Mouse (Mus musculus): Measurements from ENCODE around the gene Mtx3. TPM values are rescaled to one million over a fixed set of nuclear protein-coding genes. Genes with fewer than 3 reads are reported as not detected.

Mtx3 gene
- total and polyA plus RNA-seq, 3 experiments: 7.6 to 10.0 TPM; not detected in 1

GRCm38 (mm10) chr13:92905944-92906343, 61.4 kb downstream of the Mtx3 start:
- no peaks in the 10 kb centered on the region for H3K4me1 ChIP-seq (ENCODE audit: control insufficient read depth in 1 of 2, insufficient read depth in 2 of 2, low read length in 2 of 2)
- no peaks in the 10 kb centered on the region for H3K9me3 ChIP-seq (replicated peaks; ENCODE audit: insufficient read depth, low read length)
- H3K4me3 ChIP-seq (ENCODE audit: control insufficient read depth in 1 of 2, insufficient read depth in 1 of 2, low read depth in 2 of 2, low read length in 2 of 2): no peak overlapping the region
- no peak overlapping the region for H3K9ac ChIP-seq (ENCODE audit: control insufficient read depth, low read depth, low read length, poor library complexity, severe bottlenecking)
- DNase-seq (ENCODE audit: low read depth, low spot score): no peak
- H3K36me3 ChIP-seq (ENCODE audit: control insufficient read depth in 1 of 2, insufficient read depth in 2 of 2, low read length in 2 of 2): no peaks in the 10 kb centered on the region
- H3K27me3 ChIP-seq (ENCODE audit: control insufficient read depth in 1 of 2, insufficient read depth in 2 of 2, low read length in 2 of 2): no peaks in the 10 kb centered on the region
- no peaks in the 10 kb centered on the region for H3K79me2 ChIP-seq (ENCODE audit: control insufficient read depth, insufficient read depth, low read length, poor library complexity)
- no peak for TF ChIP-seq MXI1 (IDR thresholded peaks at IDR 0.05; ENCODE audit: low read depth, low read length)
- no peak for TF ChIP-seq ZMIZ1 (IDR thresholded peaks at IDR 0.05; ENCODE audit: low read depth, low read length)
- no peak for TF ChIP-seq NELFE (IDR thresholded peaks at IDR 0.05; ENCODE audit: low read depth, low read length)
- no peak for TF ChIP-seq TCF12 (IDR thresholded peaks at IDR 0.05; ENCODE audit: low read depth, low read length)
- no peak for TF ChIP-seq KAT2A (conservative IDR thresholded peaks at IDR 0.05; ENCODE audit: low read depth, low read length)
- no peak for TF ChIP-seq USF2 (IDR thresholded peaks at IDR 0.05; ENCODE audit: borderline replicate concordance in 1 of 2, insufficient read depth in 1 of 2, low read depth in 1 of 2, low read length in 2 of 2)
- no peak for TF ChIP-seq EP300 (IDR thresholded peaks at IDR 0.05; ENCODE audit: low read depth in 1 of 2, low read length in 2 of 2)
- TF ChIP-seq JUND (IDR thresholded peaks at IDR 0.05; ENCODE audit: low read depth, low read length): no peak
- no peak for TF ChIP-seq SIN3A (IDR thresholded peaks at IDR 0.05; ENCODE audit: low read length)
- TF ChIP-seq CHD1 (IDR thresholded peaks at IDR 0.05; ENCODE audit: low read depth, low read length): no peak
- no peak for TF ChIP-seq CHD2 (IDR thresholded peaks at IDR 0.05; ENCODE audit: low read length)
- TF ChIP-seq ELF1 (IDR thresholded peaks at IDR 0.05; ENCODE audit: low read depth, low read length): no peak
- no peak for TF ChIP-seq GATA1 (IDR thresholded peaks at IDR 0.05; ENCODE audit: low read depth, low read length)
- no peak for TF ChIP-seq TBP (IDR thresholded peaks at IDR 0.05; ENCODE audit: low read depth, low read length)
- TF ChIP-seq MYB (IDR thresholded peaks at IDR 0.05; ENCODE audit: low read depth, low read length): no peak
- no peak for TF ChIP-seq MEF2A (IDR thresholded peaks at IDR 0.05; ENCODE audit: extremely low read depth, insufficient replicate concordance, low read depth, low read length, poor library complexity, severe bottlenecking)
- TF ChIP-seq USF1 (IDR thresholded peaks at IDR 0.05; ENCODE audit: low read depth, low read length): no peak
- TF ChIP-seq SMC3 (IDR thresholded peaks at IDR 0.05; ENCODE audit: low read depth, low read length): no peak
- no peak for TF ChIP-seq GABPA (IDR thresholded peaks at IDR 0.05; ENCODE audit: low read depth, low read length)
- H3K27ac ChIP-seq (ENCODE audit: control insufficient read depth, low read depth, low read length): no peak overlapping the region

DNA sequence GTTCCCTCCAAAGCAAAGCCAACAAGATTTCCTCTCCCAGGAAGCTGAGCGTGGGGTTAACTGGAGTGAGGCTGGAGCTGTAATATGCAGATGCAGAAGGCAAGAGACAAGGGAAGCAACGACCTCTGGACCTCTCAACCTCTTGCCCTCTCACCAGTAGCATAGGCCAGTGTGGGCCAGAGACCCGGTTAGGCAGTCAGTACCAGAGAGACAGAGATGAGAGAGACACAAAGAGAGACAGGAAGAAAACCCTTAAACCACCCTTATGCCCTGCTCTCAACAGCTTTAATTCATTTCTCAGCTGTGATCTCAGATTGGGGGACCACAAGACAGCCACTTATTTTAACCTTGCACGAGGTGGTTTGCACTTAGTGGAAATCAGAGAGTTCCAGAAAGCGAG, 62.8 kb downstream of the Mtx3 start:
- no peaks in the 10 kb centered on the region for H3K79me2 ChIP-seq (ENCODE audit: control insufficient read depth, insufficient read depth, low read length, poor library complexity)
- H3K4me1 ChIP-seq (ENCODE audit: control insufficient read depth in 1 of 2, insufficient read depth in 2 of 2, low read length in 2 of 2): no peaks in the 10 kb centered on the region
- no peaks in the 10 kb centered on the region for H3K27me3 ChIP-seq (ENCODE audit: control insufficient read depth in 1 of 2, insufficient read depth in 2 of 2, low read length in 2 of 2)
- no peak overlapping the region for H3K4me3 ChIP-seq (ENCODE audit: control insufficient read depth in 1 of 2, insufficient read depth in 1 of 2, low read depth in 2 of 2, low read length in 2 of 2)
- no peak overlapping the region for H3K27ac ChIP-seq (ENCODE audit: control insufficient read depth, low read depth, low read length)
- no peak for DNase-seq (ENCODE audit: low read depth, low spot score)
- H3K36me3 ChIP-seq (ENCODE audit: control insufficient read depth in 1 of 2, insufficient read depth in 2 of 2, low read length in 2 of 2): no peaks in the 10 kb centered on the region
- no peak overlapping the region for H3K9ac ChIP-seq (ENCODE audit: control insufficient read depth, low read depth, low read length, poor library complexity, severe bottlenecking)
- TF ChIP-seq NELFE (IDR thresholded peaks at IDR 0.05; ENCODE audit: low read depth, low read length) (no peak), MYB (IDR thresholded peaks at IDR 0.05; ENCODE audit: low read depth, low read length) (no peak), RCOR1 (IDR thresholded peaks at IDR 0.05; ENCODE audit: low read depth, low read length) (no peak), MAZ (IDR thresholded peaks at IDR 0.05; ENCODE audit: low read depth, low read length) (no peak), SMC3 (IDR thresholded peaks at IDR 0.05; ENCODE audit: low read depth, low read length) (no peak), SIN3A (IDR thresholded peaks at IDR 0.05; ENCODE audit: low read length) (no peak), TAL1 (IDR thresholded peaks at IDR 0.05; ENCODE audit: low read length) (no peak)
- no peaks in the 10 kb centered on the region for H3K9me3 ChIP-seq (replicated peaks; ENCODE audit: insufficient read depth, low read length)

Other genes starting within 250 kb of the Mtx3 start
- 3.9 and 4.0 TPM in 2 replicates for gene Serinc5, start 233.7 kb upstream of the Mtx3 start, total RNA-seq (2012; rRNA removed)
- 1 to 10 TPM in 1 of 2 experiments, not detected in 1; 8.8 TPM for gene Serinc5, start 233.7 kb upstream of the Mtx3 start, polyA plus RNA-seq (2012; ENCODE audit: insufficient read depth in 1 of 2, insufficient read length in 2 of 2, low read depth in 1 of 2, low replicate concordance in 2 of 2, missing spikeins in 1 of 2)
- gene Thbs4, start 49.9 kb upstream of the Mtx3 start, total RNA-seq (2012; rRNA removed): not detected in 2 replicates
- not detected for gene Thbs4, start 49.9 kb upstream of the Mtx3 start, polyA plus RNA-seq (2012; ENCODE audit: insufficient read depth in 1 of 2, insufficient read length in 2 of 2, low read depth in 1 of 2, low replicate concordance in 2 of 2, missing spikeins in 1 of 2)